Mouse (Mus musculus) spleen, adult 12 weeks (tissue): ENCODE results near the gene Satb1.

Source experiments
- DNase-seq: peaks from one replicate; pipeline ENCODE4 v3.0.0; 2022; ENCODE audit warnings: low spot score

Satb1 gene

GRCm38 (mm10) chr17:51775070-51775881 lies 57.8 kb downstream of the Satb1 start:
- no peak for DNase-seq

- no peak for DNase-seq
Measured at GRCm38 (mm10) chr17:51763600-51763999, 69.5 kb downstream of the Satb1 start.

- no peak for DNase-seq
Measured at GRCm38 (mm10) chr17:51762503-51762902, 70.6 kb downstream of the Satb1 start.

GRCm38 (mm10) chr17:51760997-51761655 lies 72.0 kb downstream of the Satb1 start:
- no peak for DNase-seq

- no peak for DNase-seq
Measured at GRCm38 (mm10) chr17:51760251-51760887, 72.7 kb downstream of the Satb1 start.

GRCm38 (mm10) chr17:51759509-51759908 lies 73.6 kb downstream of the Satb1 start:
- DNase-seq = no peak

- DNase-seq = no peak
Measured at GRCm38 (mm10) chr17:51752142-51752541, 80.9 kb downstream of the Satb1 start.

GRCm38 (mm10) chr17:51747204-51747603 lies 85.9 kb downstream of the Satb1 start:
- no peak for DNase-seq

- DNase-seq = no peak
Measured at GRCm38 (mm10) chr17:51742502-51742901, 90.6 kb downstream of the Satb1 start.

GRCm38 (mm10) chr17:51741126-51741525 lies 92.0 kb downstream of the Satb1 start:
- no peak for DNase-seq

GRCm38 (mm10) chr17:51740246-51740645 lies 92.8 kb downstream of the Satb1 start:
- no peak for DNase-seq

- no peak for DNase-seq
Measured at GRCm38 (mm10) chr17:51724486-51724885, 108.6 kb downstream of the Satb1 start.

- DNase-seq = no peak
Measured at GRCm38 (mm10) chr17:51695711-51696110, 137.4 kb downstream of the Satb1 start.

- DNase-seq = no peak
Measured at GRCm38 (mm10) chr17:51695271-51695670, 137.8 kb downstream of the Satb1 start.

GRCm38 (mm10) chr17:51690526-51690925 lies 142.6 kb downstream of the Satb1 start:
- no peak for DNase-seq

GRCm38 (mm10) chr17:51687226-51687625 lies 145.9 kb downstream of the Satb1 start:
- DNase-seq = no peak
